Mouse (Mus musculus) hindbrain, embryonic 15.5 days (tissue): ENCODE measurements at regions not wholly inside any gene's neighbourhood (a gene's known extent, or its start where the extent isn't known, plus 50 kb on each side); places are given as distances from the start of the nearest gene placed in this dataset.

ENCODE experiments used
- ATAC-seq: fragments of 200-750 bp; cut with Nextera tagmentation; 2 replicates; pipeline ENCODE4 v1.8.0; 2017; ENCODE audit warnings: low read depth, moderate number of reproducible peaks, moderate TSS enrichment; ENCODE audit not compliant: low FRiP score
- H3K27ac ChIP-seq: fragments of 300-500 bp; sonication (generic); replicated peaks from 2 replicates; pipeline ENCODE4 v1.5.1; 2015; ENCODE audit warnings: mild to moderate bottlenecking, inconsistent platforms
- H3K27me3 ChIP-seq: fragments of 300-500 bp; sonication (generic); 2 replicates; pipeline ENCODE4 v1.6.1; 2015; ENCODE audit warnings: control low read depth, inconsistent platforms
- H3K36me3 ChIP-seq: fragments of 300-500 bp; sonication (generic); 2 replicates; pipeline ENCODE4 v1.6.1; 2015; ENCODE audit warnings: control low read depth, inconsistent platforms
- H3K4me1 ChIP-seq: fragments of 300-500 bp; sonication (generic); replicated peaks from 2 replicates; pipeline ENCODE4 v1.6.1; 2015; ENCODE audit warnings: control low read depth, inconsistent platforms
- H3K4me2 ChIP-seq: fragments of 300-500 bp; sonication (generic); 2 replicates; pipeline ENCODE4 v1.6.1; 2015; ENCODE audit warnings: moderate library complexity, mild to moderate bottlenecking, inconsistent platforms
- H3K4me3 ChIP-seq: fragments of 300-500 bp; sonication (generic); 2 replicates; pipeline ENCODE4 v1.5.1; 2015; ENCODE audit warnings: mild to moderate bottlenecking, inconsistent platforms
- H3K9ac ChIP-seq: fragments of 300-500 bp; sonication (generic); 2 replicates; pipeline ENCODE4 v1.6.1; 2015; ENCODE audit warnings: inconsistent platforms
- H3K9me3 ChIP-seq: fragments of 300-500 bp; sonication (generic); 2 replicates; pipeline ENCODE4 v1.6.1; 2016; ENCODE audit warnings: control low read depth, inconsistent platforms
- WGBS: fragments of 180-500 bp; shearing (Covaris S2); methylation state at CpG from one replicate; pipeline ENCODE4 v1.1.7; 2015; 5-methylcytosine and 5-hydroxymethylcytosine counted together

- H3K4me2 ChIP-seq, result no peak overlapping the region
- H3K36me3 ChIP-seq, result no peaks in the 10 kb centered on the region
- H3K27ac ChIP-seq, result no peak overlapping the region; the same call in 1 of the 2 replicates
- 66% methylated on average over 4 of the region's 4 CpGs for WGBS
- peaks cover 10% of the 10 kb centered on the region for H3K4me1 ChIP-seq
- no peak overlapping the region for H3K4me3 ChIP-seq
- H3K27me3 ChIP-seq, result no peaks in the 10 kb centered on the region
- no peak for ATAC-seq
- H3K9ac ChIP-seq, result no peak overlapping the region
- H3K9me3 ChIP-seq, result no peaks in the 10 kb centered on the region
These were observed 331.8 kb downstream of the Sorl1 start for GRCm38 (mm10) chr9:41792173-41792829.

- Histone ChIP-seq H3K4me2 (no peak overlapping the region), H3K9me3 (no peaks in the 10 kb centered on the region), H3K36me3 (no peaks in the 10 kb centered on the region), H3K27ac (no peak overlapping the region; the same call in 1 of the 2 replicates), H3K4me3 (no peak overlapping the region), H3K9ac (no peak overlapping the region), H3K4me1 (peaks cover 10% of the 10 kb centered on the region), H3K27me3 (no peaks in the 10 kb centered on the region)
- WGBS, result 73% methylated on average over 5 of the region's 5 CpGs
- ATAC-seq, result peak; percentile 69; the same call in 1 of the 2 replicates
These were observed 332.5 kb downstream of the Sorl1 start for GRCm38 (mm10) chr9:41791501-41792172.

- 76% methylated on average over 3 of the region's 3 CpGs for WGBS
- Histone ChIP-seq H3K27ac (no peak overlapping the region), H3K9ac (no peak overlapping the region), H3K9me3 (no peaks in the 10 kb centered on the region), H3K4me2 (no peak overlapping the region), H3K4me3 (no peak overlapping the region), H3K4me1 (no peaks in the 10 kb centered on the region), H3K36me3 (0 out of 2 replicates have a peak, but pooled peaks cover 2% of the 10 kb centered on the region), H3K27me3 (no peaks in the 10 kb centered on the region)
- no peak for ATAC-seq
These were observed 339.0 kb downstream of the Sorl1 start for GRCm38 (mm10) chr9:41785131-41785530.

- WGBS, result 76% methylated on average over 8 of the region's 8 CpGs
These were observed 351.7 kb downstream of the Sorl1 start for GRCm38 (mm10) chr9:41772281-41772902.

GRCm38 (mm10) chr9:41771276-41771675 lies 352.8 kb downstream of the Sorl1 start:
- WGBS, result 63% methylated on average over 1 of the region's 1 CpGs
- Histone ChIP-seq H3K27me3 (no peaks in the 10 kb centered on the region), H3K4me3 (no peak overlapping the region), H3K9ac (no peak overlapping the region), H3K9me3 (no peaks in the 10 kb centered on the region), H3K27ac (0 out of 2 replicates have a peak overlapping the region, but pooled peaks have one; percentile 38), H3K4me2 (no peak overlapping the region), H3K4me1 (peaks cover 9% of the 10 kb centered on the region), H3K36me3 (no peaks in the 10 kb centered on the region)
- no peak for ATAC-seq

More at GRCm38 (mm10) chr9:41772281-41772902, 351.7 kb downstream of the Sorl1 start:
- Histone ChIP-seq H3K27me3 (no peaks in the 10 kb centered on the region), H3K9me3 (no peaks in the 10 kb centered on the region), H3K27ac (peak overlapping the region; percentile 1; the same call in 1 of the 2 replicates), H3K4me3 (no peak overlapping the region), H3K36me3 (no peaks in the 10 kb centered on the region), H3K9ac (no peak overlapping the region), H3K4me1 (0 out of 2 replicates have a peak, but pooled peaks cover 4% of the 10 kb centered on the region), H3K4me2 (no peak overlapping the region)
- ATAC-seq, result peak; percentile 61; the same call in 1 of the 2 replicates

GRCm38 (mm10) chr9:41768316-41768715 lies 355.8 kb downstream of the Sorl1 start:
- Histone ChIP-seq H3K27me3 (no peaks in the 10 kb centered on the region), H3K9me3 (no peaks in the 10 kb centered on the region), H3K36me3 (no peaks in the 10 kb centered on the region), H3K4me1 (peaks cover 12% of the 10 kb centered on the region), H3K4me3 (no peak overlapping the region), H3K9ac (no peak overlapping the region), H3K27ac (no peak overlapping the region), H3K4me2 (no peak overlapping the region)
- WGBS, result 95% methylated on average over 3 of the region's 3 CpGs
- ATAC-seq, result no peak

GRCm38 (mm10) chr9:41766533-41766920 lies 357.6 kb downstream of the Sorl1 start:
- Histone ChIP-seq H3K4me2 (no peak overlapping the region), H3K9ac (no peak overlapping the region), H3K36me3 (no peaks in the 10 kb centered on the region), H3K9me3 (no peaks in the 10 kb centered on the region), H3K4me1 (peaks cover 9% of the 10 kb centered on the region), H3K4me3 (no peak overlapping the region), H3K27ac (peak overlapping the region; percentile 65), H3K27me3 (no peaks in the 10 kb centered on the region)
- WGBS, result 10% methylated on average over 4 of the region's 4 CpGs
- peak; percentile 79 for ATAC-seq

GRCm38 (mm10) chr9:41765816-41766532 lies 358.1 kb downstream of the Sorl1 start:
- Histone ChIP-seq H3K36me3 (no peaks in the 10 kb centered on the region), H3K4me2 (no peak overlapping the region), H3K9me3 (no peaks in the 10 kb centered on the region), H3K27me3 (no peaks in the 10 kb centered on the region), H3K9ac (no peak overlapping the region), H3K4me1 (peaks cover 9% of the 10 kb centered on the region), H3K4me3 (no peak overlapping the region), H3K27ac (peak overlapping the region; percentile 65)
- 84% methylated on average over 6 of the region's 6 CpGs for WGBS
- no peak for ATAC-seq

- Histone ChIP-seq H3K9me3 (no peaks in the 10 kb centered on the region), H3K9ac (no peak overlapping the region), H3K4me3 (no peak overlapping the region), H3K36me3 (no peaks in the 10 kb centered on the region), H3K27ac (no peak overlapping the region), H3K4me2 (no peak overlapping the region), H3K27me3 (no peaks in the 10 kb centered on the region), H3K4me1 (peaks cover 1% of the 10 kb centered on the region)
- WGBS, result 51% methylated on average over 3 of the region's 3 CpGs
- no peak for ATAC-seq
These were observed 363.0 kb downstream of the Sorl1 start for GRCm38 (mm10) chr9:41761050-41761576.

- no peak overlapping the region for H3K4me3 ChIP-seq
- 57% methylated on average over 6 of the region's 6 CpGs for WGBS
- peaks cover 7% of the 10 kb centered on the region for H3K4me1 ChIP-seq
- H3K9me3 ChIP-seq, result no peaks in the 10 kb centered on the region
- no peak overlapping the region for H3K27ac ChIP-seq
- no peak overlapping the region for H3K9ac ChIP-seq
- H3K4me2 ChIP-seq, result no peak overlapping the region
- ATAC-seq, result peak; percentile 72; the same call in 1 of the 2 replicates
- H3K36me3 ChIP-seq, result no peaks in the 10 kb centered on the region
- H3K27me3 ChIP-seq, result no peaks in the 10 kb centered on the region
These were observed 369.6 kb downstream of the Sorl1 start for GRCm38 (mm10) chr9:41754434-41755002.

- Histone ChIP-seq H3K4me2 (no peak overlapping the region), H3K36me3 (no peaks in the 10 kb centered on the region), H3K9ac (no peak overlapping the region), H3K9me3 (no peaks in the 10 kb centered on the region), H3K27me3 (no peaks in the 10 kb centered on the region), H3K4me1 (no peaks in the 10 kb centered on the region), H3K4me3 (no peak overlapping the region), H3K27ac (no peak overlapping the region)
- no peak for ATAC-seq
- WGBS, result 90% methylated on average over 5 of the region's 5 CpGs
These were observed 378.0 kb downstream of the Sorl1 start for GRCm38 (mm10) chr9:41745979-41746647.
